Mouse (Mus musculus) layer of hippocampus, adult 8-10 months (tissue): Measurements from ENCODE around the gene Ptpn11. TPM values are rescaled to one million over a fixed set of nuclear protein-coding genes. Genes with fewer than 3 reads are reported as not detected.
"Not testable (repeated sequence)": the region's sequence is repeated elsewhere in the genome, so short reads cannot be mapped to it uniquely, and the experiment has no call there.

Experiments
- DNase-seq, 2 experiments: peaks; one replicate each; pipeline ENCODE4 v3.0.0; 2022; ENCODE audit warnings: low spot score in 2 of 2
- total RNA-seq, 4 experiments: library from RNA; stranded (reverse); gene quantifications; 2 replicates each; pipeline ENCODE4 v1.2.4; 2022

Gene Ptpn11
- total RNA-seq, 4 experiments from 2014 or later, result 97.1 to 101 (median 99.7) TPM

- peak in 1 of 2 experiments; percentile 80 for DNase-seq
Observed at GRCm38 (mm10) chr5:121215380-121216125, 24.4 kb upstream of the Ptpn11 start.

- DNase-seq, result no peak
Observed at GRCm38 (mm10) chr5:121214707-121215106, 23.5 kb upstream of the Ptpn11 start.

- no peak for DNase-seq
Observed at GRCm38 (mm10) chr5:121212108-121212507, 20.9 kb upstream of the Ptpn11 start.

GRCm38 (mm10) chr5:121210601-121210924, 19.4 kb upstream of the Ptpn11 start:
- DNase-seq, result no peak

GRCm38 (mm10) chr5:121209755-121210600, 18.8 kb upstream of the Ptpn11 start:
- no peak for DNase-seq

GRCm38 (mm10) chr5:121206984-121207383, 15.8 kb upstream of the Ptpn11 start:
- no peak for DNase-seq

GRCm38 (mm10) chr5:121206540-121206939, 15.3 kb upstream of the Ptpn11 start:
- no peak for DNase-seq

- DNase-seq, result not testable (repeated sequence)
Observed at GRCm38 (mm10) chr5:121205537-121206130, 14.4 kb upstream of the Ptpn11 start.

GRCm38 (mm10) chr5:121204132-121205089, 13.2 kb upstream of the Ptpn11 start, which contains the start of gene Rpl6:
Gene Rpl6 (plus strand): TSS chr5:121204481.
- peak; percentile 76 to 79 for DNase-seq

- DNase-seq, result no peak
Observed at GRCm38 (mm10) chr5:121202467-121202866, 11.3 kb upstream of the Ptpn11 start.

GRCm38 (mm10) chr5:121201739-121202138, 10.5 kb upstream of the Ptpn11 start:
- no peak for DNase-seq

GRCm38 (mm10) chr5:121198376-121198775, 7.2 kb upstream of the Ptpn11 start:
- DNase-seq, result no peak

GRCm38 (mm10) chr5:121197337-121197736, 6.1 kb upstream of the Ptpn11 start:
- no peak for DNase-seq

GRCm38 (mm10) chr5:121196764-121197163, 5.6 kb upstream of the Ptpn11 start:
- no peak for DNase-seq

GRCm38 (mm10) chr5:121194173-121194572, 3.0 kb upstream of the Ptpn11 start:
- DNase-seq, result no peak

- no peak for DNase-seq
Observed at GRCm38 (mm10) chr5:121191584-121191906, 348 bp upstream of the Ptpn11 start.

- no peak for DNase-seq
Observed at GRCm38 (mm10) chr5:121190210-121190835, 874 bp downstream of the Ptpn11 start.

GRCm38 (mm10) chr5:121189182-121189581, 2.0 kb downstream of the Ptpn11 start:
- DNase-seq, result no peak

GRCm38 (mm10) chr5:121188265-121188664, 2.9 kb downstream of the Ptpn11 start:
- no peak for DNase-seq

- peak; percentile 55 to 58 for DNase-seq
Observed at GRCm38 (mm10) chr5:121187580-121188001, 3.6 kb downstream of the Ptpn11 start.
